Mouse (Mus musculus): ENCODE results near the gene Pga5.
A peak's percentile ranks its signal among the peaks of the same experiment; 100 is the strongest.

Gene Pga5

GRCm38 (mm10) chr19:10677915-10678771 lies at the start of gene Pga5:
Pga5 (minus strand) TSS chr19:10678071.
- peak; percentile 66 for DNase-seq (ENCODE audit: extremely low spot score)

GRCm38 (mm10) chr19:10724629-10725363 lies 46.9 kb upstream of the Pga5 start:
- DNase-seq (ENCODE audit: extremely low spot score), result no peak

GRCm38 (mm10) chr19:10723649-10724048 lies 45.8 kb upstream of the Pga5 start:
- DNase-seq (ENCODE audit: extremely low spot score), result no peak

GRCm38 (mm10) chr19:10723084-10723483 lies 45.2 kb upstream of the Pga5 start:
- no peak for DNase-seq (ENCODE audit: extremely low spot score)

- DNase-seq (ENCODE audit: extremely low spot score), result no peak
Measured at GRCm38 (mm10) chr19:10721064-10721463, 43.2 kb upstream of the Pga5 start.

- DNase-seq (ENCODE audit: extremely low spot score), result peak; percentile 16
Measured at GRCm38 (mm10) chr19:10720524-10720923, 42.7 kb upstream of the Pga5 start.

GRCm38 (mm10) chr19:10719751-10720150 lies 41.9 kb upstream of the Pga5 start:
- no peak for DNase-seq (ENCODE audit: extremely low spot score)

GRCm38 (mm10) chr19:10718251-10718775 lies 40.4 kb upstream of the Pga5 start:
- no peak for DNase-seq (ENCODE audit: extremely low spot score)

- DNase-seq (ENCODE audit: extremely low spot score), result no peak
Measured at GRCm38 (mm10) chr19:10715476-10715875, 37.6 kb upstream of the Pga5 start.

- peak; percentile 71 for DNase-seq (ENCODE audit: extremely low spot score)
Measured at GRCm38 (mm10) chr19:10714682-10715475, 37.0 kb upstream of the Pga5 start.

- DNase-seq (ENCODE audit: extremely low spot score), result no peak
Measured at GRCm38 (mm10) chr19:10714168-10714567, 36.3 kb upstream of the Pga5 start.

GRCm38 (mm10) chr19:10713551-10713950 lies 35.7 kb upstream of the Pga5 start:
- no peak for DNase-seq (ENCODE audit: extremely low spot score)

GRCm38 (mm10) chr19:10712646-10713045 lies 34.8 kb upstream of the Pga5 start:
- DNase-seq (ENCODE audit: extremely low spot score), result no peak

GRCm38 (mm10) chr19:10712194-10712593 lies 34.3 kb upstream of the Pga5 start:
- no peak for DNase-seq (ENCODE audit: extremely low spot score)

- no peak for DNase-seq (ENCODE audit: extremely low spot score)
Measured at GRCm38 (mm10) chr19:10710751-10711150, 32.9 kb upstream of the Pga5 start.

- DNase-seq (ENCODE audit: extremely low spot score), result peak; percentile 45
Measured at GRCm38 (mm10) chr19:10710088-10710511, 32.2 kb upstream of the Pga5 start.

GRCm38 (mm10) chr19:10709360-10710087 lies 31.7 kb upstream of the Pga5 start:
- DNase-seq (ENCODE audit: extremely low spot score), result peak; percentile 92

- DNase-seq (ENCODE audit: extremely low spot score), result no peak
Measured at GRCm38 (mm10) chr19:10708900-10709299, 31.0 kb upstream of the Pga5 start.

GRCm38 (mm10) chr19:10707881-10708280 lies 30.0 kb upstream of the Pga5 start:
- DNase-seq (ENCODE audit: extremely low spot score), result no peak

- DNase-seq (ENCODE audit: extremely low spot score), result no peak
Measured at GRCm38 (mm10) chr19:10707087-10707875, 29.4 kb upstream of the Pga5 start.

Data from embryo, embryonic 9.5 days (tissue).